Mouse (Mus musculus) heart, adult 10 weeks (tissue): ENCODE measurements around the gene Pcsk5. TPM values are rescaled to one million over a fixed set of nuclear protein-coding genes. Genes with fewer than 3 reads are reported as not detected.

ENCODE experiments used
- polyA plus RNA-seq: library from polyadenylated mRNA; stranded (reverse); fragments of 350-450 nt; fragmentation: Illumina TruSeq; extraction: RNeasy Lipid Tissue Mini Kit (QIAGEN cat#74804); gene quantifications from one replicate; pipeline ENCODE4 v1.2.3, GENCODE M21; 2014; ENCODE audit warnings: low read depth, low replicate concordance

Pcsk5 gene
- polyA plus RNA-seq = 2.2 TPM

DNA sequence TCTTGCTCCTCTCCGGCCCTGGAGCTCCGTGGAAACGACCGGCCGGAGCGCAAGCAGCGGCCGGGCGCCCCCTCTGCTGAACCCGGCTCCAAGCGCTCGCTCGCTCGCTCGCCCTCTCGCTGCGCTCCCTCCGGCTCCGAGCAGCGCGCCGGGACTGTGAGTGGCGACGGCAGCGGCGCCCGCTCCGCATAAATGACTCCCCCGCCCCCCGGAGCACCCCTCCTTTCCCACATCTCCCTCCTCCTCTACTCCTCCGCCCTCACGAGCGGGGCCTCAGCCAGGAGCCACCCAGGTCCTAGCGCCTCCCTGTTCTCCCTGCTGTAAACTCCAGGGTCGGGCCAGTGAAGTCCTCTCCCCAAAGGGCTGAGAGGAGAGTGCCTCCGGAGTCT is at the start of gene Pcsk5:
TSS of gene Pcsk5 (minus strand) at position 162 of the 389 bp plus-strand sequence.

DNA sequence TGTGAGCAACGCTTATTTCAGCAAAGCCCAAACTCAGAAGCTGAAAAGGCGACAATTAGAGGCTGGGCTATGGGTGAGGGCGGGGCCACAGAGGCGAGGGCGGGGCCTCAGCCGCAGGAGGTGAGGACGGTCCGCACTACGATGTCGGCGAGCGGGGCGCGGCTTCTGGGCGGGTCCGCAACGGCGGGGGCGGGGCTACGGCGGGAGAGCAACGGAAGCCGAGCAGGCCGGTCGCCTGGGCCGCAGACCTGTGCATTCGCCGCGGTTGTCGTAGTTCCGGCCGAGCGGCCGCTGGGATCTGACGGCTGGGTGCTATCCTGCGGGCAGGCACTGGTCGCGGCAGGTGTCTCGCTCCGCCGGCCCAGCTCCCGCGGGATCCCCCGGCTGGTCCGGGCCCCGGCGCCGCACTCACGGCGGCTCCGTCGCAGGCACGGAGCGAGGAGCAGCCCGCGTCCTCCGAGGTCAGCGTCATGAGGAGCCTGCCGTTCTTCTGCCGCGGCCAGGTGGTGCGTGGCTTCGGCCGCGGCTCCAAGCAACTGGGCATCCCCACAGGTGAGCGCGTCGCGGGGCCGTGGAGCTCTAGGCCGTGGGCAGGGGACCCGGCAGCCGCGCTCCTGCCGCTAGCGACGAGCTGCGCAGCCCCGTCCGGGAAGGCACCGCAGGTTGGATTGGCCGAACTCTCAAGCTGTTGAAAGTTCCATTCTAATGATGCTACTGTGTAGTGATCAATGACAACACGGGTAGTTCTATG is 443.4 kb downstream of the Pcsk5 start, which contains the start of gene Rfk:
TSS of gene Rfk (plus strand) at position 203 of the 751 bp plus-strand sequence.

